Mouse (Mus musculus) MEL (cell line): ENCODE measurements around the gene Frat1. TPM values are rescaled to one million over a fixed set of nuclear protein-coding genes. Genes with fewer than 3 reads are reported as not detected.

ENCODE experiments used
- DNase-seq: peaks from one replicate; pipeline ENCODE4 v3.0.0; 2011; ENCODE audit warnings: low read depth, low spot score
- H3K27ac ChIP-seq: 2 replicates; pipeline ENCODE4 v1.5.1; 2012; ENCODE audit warnings: low read depth, mild to moderate bottlenecking, control low read depth, low read length, moderate library complexity; ENCODE audit not compliant: control insufficient read depth
- H3K27me3 ChIP-seq, 2 experiments: fragments of 150-350 bp in 1 of 2; sonication (generic) in 1 of 2; 2 replicates each; pipeline ENCODE4 v1.6.1; 2012; ENCODE audit warnings: low read length in 2 of 2, mild to moderate bottlenecking in 2 of 2, improper control_type of control experiment in 1 of 2, moderate library complexity in 1 of 2; ENCODE audit not compliant: insufficient read depth in 2 of 2, control insufficient read depth in 1 of 2
- H3K36me3 ChIP-seq, 2 experiments: 2 replicates each; pipeline ENCODE4 v1.6.1; 2012 to 2014; ENCODE audit warnings: low read length in 2 of 2, improper control_type of control experiment in 1 of 2, inconsistent platforms in 1 of 2, mild to moderate bottlenecking in 1 of 2; ENCODE audit not compliant: insufficient read depth in 2 of 2, control insufficient read depth in 1 of 2
- H3K4me1 ChIP-seq, 2 experiments: fragments of 150-350 bp in 1 of 2; sonication (generic) in 1 of 2; 2 replicates each; pipeline ENCODE4 v1.6.1; 2012; ENCODE audit warnings: low read length in 2 of 2, improper control_type of control experiment in 1 of 2, mild to moderate bottlenecking in 1 of 2; ENCODE audit not compliant: insufficient read depth in 2 of 2, control insufficient read depth in 1 of 2
- H3K4me3 ChIP-seq, 2 experiments: fragments of 150-350 bp in 1 of 2; sonication (generic) in 1 of 2; 2 replicates each; pipeline ENCODE4 v1.5.1; 2012; ENCODE audit warnings: low read depth in 2 of 2, low read length in 2 of 2, mild to moderate bottlenecking in 2 of 2, moderate library complexity in 2 of 2, control low read depth in 1 of 2, improper control_type of control experiment in 1 of 2; ENCODE audit not compliant: control insufficient read depth in 1 of 2, insufficient read depth in 1 of 2
- H3K79me2 ChIP-seq: 2 replicates; pipeline ENCODE4 v1.6.1; 2012; ENCODE audit warnings: mild to moderate bottlenecking, low read length, moderate library complexity; ENCODE audit not compliant: control insufficient read depth, poor library complexity, insufficient read depth
- H3K9ac ChIP-seq: 2 replicates; pipeline ENCODE4 v1.6.1; 2012; ENCODE audit warnings: low read depth, mild to moderate bottlenecking, control low read depth, low read length, moderate library complexity; ENCODE audit not compliant: control insufficient read depth, poor library complexity, severe bottlenecking
- H3K9me3 ChIP-seq: fragments of 150-350 bp; sonication (generic); replicated peaks from 2 replicates; pipeline ENCODE4 v1.6.1; 2012; ENCODE audit warnings: mild to moderate bottlenecking, low read length, improper control_type of control experiment, moderate library complexity; ENCODE audit not compliant: insufficient read depth
- BHLHE40 ChIP-seq: IDR thresholded peaks from 2 replicates; pipeline ENCODE4 v1.6.1; 2012; ENCODE audit warnings: low read depth, mild to moderate bottlenecking, inconsistent platforms, low read length, improper control_type of control experiment, borderline replicate concordance
- CHD1 ChIP-seq: IDR thresholded peaks from 2 replicates; pipeline ENCODE4 v1.6.1; 2012; ENCODE audit warnings: low read depth, mild to moderate bottlenecking, inconsistent platforms, low read length, improper control_type of control experiment
- CHD2 ChIP-seq: IDR thresholded peaks from 2 replicates; pipeline ENCODE4 v1.6.1; 2011; ENCODE audit warnings: low read length, improper control_type of control experiment
- CTCF ChIP-seq, 3 experiments: IDR thresholded peaks in 2 of 3; conservative IDR thresholded peaks in 1 of 3; 2 replicates each; pipeline ENCODE4 v1.5.1; 2011 to 2012; ENCODE audit warnings: low read length in 3 of 3, low read depth in 2 of 3, mild to moderate bottlenecking in 2 of 3, improper control_type of control experiment in 1 of 3, inconsistent platforms in 1 of 3, mixed read lengths in 1 of 3, moderate library complexity in 1 of 3; ENCODE audit not compliant: control insufficient read depth in 1 of 3, insufficient read depth in 1 of 3, poor library complexity in 1 of 3, severe bottlenecking in 1 of 3
- E2F4 ChIP-seq: IDR thresholded peaks from 2 replicates; pipeline ENCODE4 v1.6.1; 2011; ENCODE audit warnings: low read depth, low read length, improper control_type of control experiment, borderline replicate concordance
- ELF1 ChIP-seq: IDR thresholded peaks from 2 replicates; pipeline ENCODE4 v1.6.1; 2014; ENCODE audit warnings: low read depth, mild to moderate bottlenecking, inconsistent platforms, low read length, improper control_type of control experiment, moderate library complexity
- EP300 ChIP-seq, 2 experiments: IDR thresholded peaks; 2 replicates each; pipeline ENCODE4 v1.6.1; 2011; ENCODE audit warnings: improper control_type of control experiment in 2 of 2, low read length in 2 of 2, low read depth in 1 of 2, mild to moderate bottlenecking in 1 of 2
- ETS1 ChIP-seq: IDR thresholded peaks from 2 replicates; pipeline ENCODE4 v1.6.1; 2012; ENCODE audit warnings: low read depth, mild to moderate bottlenecking, inconsistent platforms, low read length, improper control_type of control experiment, moderate library complexity
- GATA1 ChIP-seq: IDR thresholded peaks from 2 replicates; pipeline ENCODE4 v1.6.1; 2011; ENCODE audit warnings: low read depth, low read length, improper control_type of control experiment
- HCFC1 ChIP-seq: IDR thresholded peaks from 2 replicates; pipeline ENCODE4 v1.6.1; 2012; ENCODE audit warnings: low read depth, mild to moderate bottlenecking, inconsistent platforms, low read length, improper control_type of control experiment, moderate library complexity
- MAFK ChIP-seq: IDR thresholded peaks from 2 replicates; pipeline ENCODE4 v1.6.1; 2011; ENCODE audit warnings: low read depth, mild to moderate bottlenecking, low read length, improper control_type of control experiment, borderline replicate concordance
- MAZ ChIP-seq: IDR thresholded peaks from 2 replicates; pipeline ENCODE4 v1.6.1; 2012; ENCODE audit warnings: low read depth, mild to moderate bottlenecking, inconsistent platforms, low read length, improper control_type of control experiment
- MEF2A ChIP-seq: IDR thresholded peaks from 2 replicates; pipeline ENCODE4 v1.6.1; 2014; ENCODE audit warnings: low read depth, mild to moderate bottlenecking, inconsistent platforms, low read length, improper control_type of control experiment; ENCODE audit not compliant: poor library complexity, insufficient replicate concordance, severe bottlenecking; ENCODE audit errors: extremely low read depth
- MXI1 ChIP-seq: IDR thresholded peaks from 2 replicates; pipeline ENCODE4 v1.6.1; 2011; ENCODE audit warnings: mild to moderate bottlenecking, low read depth, low read length, improper control_type of control experiment
- MYB ChIP-seq: IDR thresholded peaks from 2 replicates; pipeline ENCODE4 v1.6.1; 2011; ENCODE audit warnings: mild to moderate bottlenecking, low read depth, low read length, improper control_type of control experiment
- MYC ChIP-seq: IDR thresholded peaks from 2 replicates; pipeline ENCODE4 v1.6.1; 2011; ENCODE audit warnings: low read depth, mild to moderate bottlenecking, low read length, improper control_type of control experiment, moderate library complexity
- NELFE ChIP-seq: IDR thresholded peaks from 2 replicates; pipeline ENCODE4 v1.6.1; 2011; ENCODE audit warnings: low read depth, low read length, improper control_type of control experiment
- NRF1 ChIP-seq: IDR thresholded peaks from 2 replicates; pipeline ENCODE4 v1.6.1; 2014; ENCODE audit warnings: low read depth, mild to moderate bottlenecking, inconsistent platforms, low read length, improper control_type of control experiment, moderate library complexity; ENCODE audit not compliant: poor library complexity, insufficient read depth, severe bottlenecking
- POLR2AphosphoS5 ChIP-seq: IDR thresholded peaks from 2 replicates; pipeline ENCODE4 v1.6.1; 2012; ENCODE audit warnings: low read depth, borderline replicate concordance, mild to moderate bottlenecking, inconsistent platforms, low read length, moderate library complexity, mixed read lengths
- RAD21 ChIP-seq: IDR thresholded peaks from 2 replicates; pipeline ENCODE4 v1.6.1; 2011; ENCODE audit warnings: mild to moderate bottlenecking, low read depth, low read length, improper control_type of control experiment
- RCOR1 ChIP-seq: IDR thresholded peaks from 2 replicates; pipeline ENCODE4 v1.6.1; 2012; ENCODE audit warnings: low read depth, mild to moderate bottlenecking, inconsistent platforms, low read length, improper control_type of control experiment
- SMC3 ChIP-seq: IDR thresholded peaks from 2 replicates; pipeline ENCODE4 v1.6.1; 2011; ENCODE audit warnings: low read depth, low read length, improper control_type of control experiment
- TCF12 ChIP-seq: IDR thresholded peaks from 2 replicates; pipeline ENCODE4 v1.6.1; 2014; ENCODE audit warnings: low read depth, mild to moderate bottlenecking, inconsistent platforms, low read length, improper control_type of control experiment, moderate library complexity
- UBTF ChIP-seq: IDR thresholded peaks from 2 replicates; pipeline ENCODE4 v1.6.1; 2012; ENCODE audit warnings: low read depth, mild to moderate bottlenecking, inconsistent platforms, low read length, improper control_type of control experiment, moderate library complexity, borderline replicate concordance; ENCODE audit not compliant: insufficient read depth
- USF2 ChIP-seq, 2 experiments: IDR thresholded peaks; 2 replicates each; pipeline ENCODE4 v1.6.1; 2011 to 2012; ENCODE audit warnings: improper control_type of control experiment in 2 of 2, low read length in 2 of 2, borderline replicate concordance in 1 of 2, inconsistent platforms in 1 of 2, low read depth in 1 of 2, mild to moderate bottlenecking in 1 of 2; ENCODE audit not compliant: insufficient read depth in 1 of 2
- ZKSCAN1 ChIP-seq: IDR thresholded peaks from 2 replicates; pipeline ENCODE4 v1.6.1; 2012; ENCODE audit warnings: low read depth, mild to moderate bottlenecking, inconsistent platforms, low read length, improper control_type of control experiment, moderate library complexity
- ZMIZ1 ChIP-seq: IDR thresholded peaks from 2 replicates; pipeline ENCODE4 v1.6.1; 2012; ENCODE audit warnings: low read depth, mild to moderate bottlenecking, inconsistent platforms, low read length, improper control_type of control experiment, moderate library complexity
- ZNF384 ChIP-seq: IDR thresholded peaks from 2 replicates; pipeline ENCODE4 v1.6.1; 2012; ENCODE audit warnings: low read depth, mild to moderate bottlenecking, inconsistent platforms, low read length, improper control_type of control experiment
- polyA plus RNA-seq, 2 experiments: library from polyadenylated mRNA; stranded (reverse) in 1 of 2; unstranded in 1 of 2; fragments of >175 nt in 1 of 2; fragments of >200 nt in 1 of 2; gene quantifications; 2 replicates each; pipeline versions ENCODE4 v1.2.1 to v1.2.4; 2012; ENCODE audit warnings: low replicate concordance in 2 of 2, low read depth in 1 of 2; ENCODE audit not compliant: insufficient read length in 2 of 2, insufficient read depth in 1 of 2, missing spikeins in 1 of 2
- total RNA-seq: library from RNA; depleted of rRNA; stranded (reverse); fragments of 300-350 nt; gene quantifications from 2 replicates; pipeline ENCODE4 v1.2.3, GENCODE M21; 2012

Frat1 gene
- total and polyA plus RNA-seq, 3 experiments, result 31.5 to 36.0 TPM; not detected in 1

- TF ChIP-seq CHD1, result no peak
Measured at GRCm38 (mm10) chr19:41794901-41795300, 34.9 kb upstream of the Frat1 start (continued).

DNA sequence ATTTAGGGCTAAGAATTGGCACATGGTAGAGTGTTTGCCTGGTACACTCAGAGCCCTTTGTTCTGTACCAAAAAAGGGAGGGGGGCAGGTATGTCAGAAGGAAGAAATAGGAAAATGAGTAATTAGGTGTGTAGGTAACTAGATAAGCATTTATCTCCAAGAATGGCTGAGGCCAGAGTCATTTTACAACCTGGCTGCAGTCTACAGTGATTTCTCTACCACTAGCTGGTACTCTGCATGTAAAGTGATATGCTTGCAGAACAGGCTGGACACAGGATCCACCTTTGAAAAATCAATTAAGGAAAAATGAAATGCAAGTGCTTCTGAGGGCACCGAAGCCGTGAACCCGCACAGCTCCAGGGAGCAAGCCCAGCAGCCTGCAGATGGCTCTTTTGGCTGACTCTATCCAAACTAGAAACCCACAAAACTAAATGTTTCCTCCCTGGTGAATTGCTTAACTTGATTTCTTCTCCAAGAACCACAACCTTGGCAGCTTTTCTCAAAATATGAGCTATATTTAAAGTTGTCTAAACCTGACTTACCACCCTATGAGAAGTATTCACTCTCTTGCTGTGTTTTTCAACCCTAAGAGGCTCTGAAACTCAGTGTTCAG, 33.5 kb upstream of the Frat1 start:
- peaks cover 46% of the 10 kb centered on the region for H3K79me2 ChIP-seq
- peaks cover 0 to 24% of the 10 kb centered on the region in 2 experiments; a peak in 3 of 4 replicates for H3K36me3 ChIP-seq
- no peak overlapping the region for H3K9ac ChIP-seq
- no peak overlapping the region for H3K4me3 ChIP-seq
- no peak for DNase-seq
- no peaks in the 10 kb centered on the region for H3K9me3 ChIP-seq
- TF ChIP-seq ZNF384 (no peak), NRF1 (no peak), CHD2 (no peak), ETS1 (no peak), MYC (no peak), POLR2AphosphoS5 (no peak), CHD1 (no peak), USF2 (IDR thresholded peaks at IDR 0.05; ENCODE audit: borderline replicate concordance in 1 of 2, insufficient read depth in 1 of 2, low read depth in 1 of 2, low read length in 2 of 2) (no peak), E2F4 (no peak), TCF12 (peak; percentile 23; the same call in 1 of the 2 replicates), ELF1 (no peak), UBTF (no peak), MAZ (no peak), BHLHE40 (no peak), HCFC1 (no peak), MXI1 (no peak), NELFE (no peak), MAFK (no peak), MYB (no peak), MEF2A (no peak), ZKSCAN1 (no peak), CTCF (IDR thresholded peaks at IDR 0.05 in 2 of 3, conservative IDR thresholded peaks at IDR 0.05 in 1 of 3; ENCODE audit: control insufficient read depth in 1 of 3, insufficient read depth in 1 of 3, low read depth in 2 of 3, low read length in 3 of 3, poor library complexity in 1 of 3, severe bottlenecking in 1 of 3) (no peak), EP300 (IDR thresholded peaks at IDR 0.05; ENCODE audit: low read depth in 1 of 2, low read length in 2 of 2) (peak; percentile 37 to 39; a peak in 2 of 4 replicates), SMC3 (no peak), ZMIZ1 (no peak), RAD21 (no peak), RCOR1 (peak; percentile 60), GATA1 (peak; percentile 57)
- H3K4me1 ChIP-seq, result peaks cover 13 to 26% of the 10 kb centered on the region in 2 experiments
- H3K27me3 ChIP-seq, result no peaks in the 10 kb centered on the region
- no peak overlapping the region for H3K27ac ChIP-seq
